Mouse (Mus musculus) left cerebral cortex, adult 8-10 months (tissue): ENCODE measurements at regions not wholly inside any gene's neighbourhood (a gene's known extent, or its start where the extent isn't known, plus 50 kb on each side); places are given as distances from the start of the nearest gene placed in this dataset.

Experiments
- DNase-seq, 2 experiments: peaks; one replicate each; pipeline ENCODE4 v3.0.0; 2022; ENCODE audit warnings: low spot score in 2 of 2

DNA sequence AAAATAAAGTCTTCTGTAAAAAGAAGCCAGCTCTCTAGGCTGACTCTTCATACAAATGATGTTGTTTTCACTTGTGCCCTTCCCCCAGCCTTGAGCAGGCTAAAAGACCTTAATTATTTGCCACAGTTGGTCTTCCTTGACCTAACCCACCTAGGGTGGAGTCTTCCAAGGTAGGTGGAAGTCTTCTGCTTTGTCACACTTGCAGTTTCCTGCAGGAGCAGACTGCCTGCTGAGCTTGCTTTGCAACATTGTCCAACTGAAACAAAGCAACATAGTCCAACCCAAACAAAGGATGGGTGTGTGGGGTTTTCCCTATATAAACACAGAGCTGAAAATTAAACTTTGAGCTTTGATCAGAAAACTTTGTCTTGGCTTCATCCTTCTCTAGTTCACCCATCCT lies 53.0 kb upstream of the Ppfia2 start:
- no peak for DNase-seq
